Mouse (Mus musculus) megakaryocyte, embryonic 14.5 days (primary cell): ENCODE data around the gene Tmem108.

Source experiments
- FLI1 ChIP-seq: IDR thresholded peaks from 2 replicates; pipeline ENCODE4 v1.6.1; 2012; ENCODE audit warnings: low read length, inconsistent platforms, mixed read lengths
- GATA1 ChIP-seq: IDR thresholded peaks from 3 replicates; pipeline ENCODE4 v1.6.1; 2012; ENCODE audit warnings: mixed read lengths, low read length, inconsistent platforms, borderline replicate concordance

DNA sequence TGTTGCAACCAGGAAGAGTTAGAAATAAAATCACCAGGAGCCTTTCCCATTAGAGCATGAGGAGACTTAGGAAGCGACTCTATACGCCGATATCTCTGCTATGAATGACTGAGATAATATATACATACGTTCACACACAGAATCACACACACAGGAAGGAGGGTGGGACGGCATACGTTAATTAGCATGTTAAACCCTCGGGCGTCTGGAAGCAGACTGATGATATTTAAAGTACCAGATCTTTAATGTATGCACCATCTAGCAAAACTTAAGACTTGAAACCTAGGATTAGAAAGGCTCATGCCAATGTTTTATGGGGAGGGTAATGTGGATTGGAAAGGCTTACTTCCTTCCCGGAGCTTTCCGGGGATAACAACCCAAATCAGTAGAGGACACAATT lies 119.3 kb downstream of the Tmem108 start:
- TF ChIP-seq GATA1, result no peak
- no peak for TF ChIP-seq FLI1
